Mouse (Mus musculus): ENCODE measurements around the gene 9830107B12Rik. TPM values are rescaled to one million over a fixed set of nuclear protein-coding genes. Genes with fewer than 3 reads are reported as not detected.

The 9830107B12Rik gene
- polyA plus RNA-seq, 1 experiment from 2014 or later = not detected

GRCm38 (mm10) chr17:48090305-48090704, 55.8 kb downstream of the 9830107B12Rik start:
- no peaks in the 10 kb centered on the region for H3K9me3 ChIP-seq
- peaks cover 9% of the 10 kb centered on the region for H3K4me1 ChIP-seq (replicated peaks)
- no peak overlapping the region for H3K27ac ChIP-seq (replicated peaks)
- H3K4me3 ChIP-seq = no peak overlapping the region
- no peak overlapping the region for H3K9ac ChIP-seq
- 45% methylated on average over 12 of the region's 12 CpGs for WGBS
- ATAC-seq (ENCODE audit: low read depth) = no peak
- H3K27me3 ChIP-seq = peaks cover 16% of the 10 kb centered on the region
- no peaks in the 10 kb centered on the region for H3K36me3 ChIP-seq
- no peak overlapping the region for H3K4me2 ChIP-seq

- Histone ChIP-seq H3K9me3 (no peaks in the 10 kb centered on the region), H3K36me3 (no peaks in the 10 kb centered on the region), H3K27ac (replicated peaks) (no peak overlapping the region), H3K4me1 (replicated peaks) (peaks cover under 1% of the 10 kb centered on the region; the same call in 1 of the 2 replicates), H3K9ac (no peak overlapping the region), H3K4me2 (no peak overlapping the region), H3K27me3 (peaks cover 7% of the 10 kb centered on the region), H3K4me3 (no peak overlapping the region)
- WGBS = 89% methylated on average over 2 of the region's 2 CpGs
- ATAC-seq (ENCODE audit: low read depth) = no peak
Measured at GRCm38 (mm10) chr17:48089446-48089845, 56.6 kb downstream of the 9830107B12Rik start.

GRCm38 (mm10) chr17:48089019-48089418, 57.0 kb downstream of the 9830107B12Rik start, which contains the start of gene 1700067P10Rik:
Gene 1700067P10Rik (plus strand): TSS chr17:48089319.
- H3K36me3 ChIP-seq = no peaks in the 10 kb centered on the region
- H3K9ac ChIP-seq = no peak within 1 kb of the TSS
- H3K9me3 ChIP-seq = no peaks in the 10 kb centered on the region
- H3K4me2 ChIP-seq = no peak within 1 kb of the TSS
- H3K27ac ChIP-seq (replicated peaks) = no peak within 1 kb of the TSS
- no peak within 1 kb of the TSS for H3K4me3 ChIP-seq
- peaks cover 6% of the 10 kb centered on the region for H3K27me3 ChIP-seq
- H3K4me1 ChIP-seq (replicated peaks) = no peaks in the 10 kb centered on the region; the same call in 1 of the 2 replicates
- no peak for ATAC-seq (ENCODE audit: low read depth)

GRCm38 (mm10) chr17:48080626-48081025, 65.4 kb downstream of the 9830107B12Rik start:
- Histone ChIP-seq H3K4me3 (no peak overlapping the region), H3K36me3 (no peaks in the 10 kb centered on the region), H3K27me3 (0 out of 2 replicates have a peak, but pooled peaks cover 2% of the 10 kb centered on the region), H3K4me1 (replicated peaks) (no peaks in the 10 kb centered on the region), H3K27ac (replicated peaks) (no peak overlapping the region), H3K9ac (no peak overlapping the region), H3K4me2 (no peak overlapping the region), H3K9me3 (no peaks in the 10 kb centered on the region)
- WGBS = 44% methylated on average over 3 of the region's 3 CpGs
- ATAC-seq (ENCODE audit: low read depth) = no peak

Other genes starting within 250 kb of the 9830107B12Rik start
- gene Foxp4, start 221.6 kb downstream of the 9830107B12Rik start, polyA plus RNA-seq (2015; fragmentation: Nextera tagmentation; extraction: Ambion mirVana) = 17.2 and 18.5 TPM in 2 replicates
- gene 1700122O11Rik, start 108.0 kb downstream of the 9830107B12Rik start, polyA plus RNA-seq (2015; fragmentation: Nextera tagmentation; extraction: Ambion mirVana) = not detected in 2 replicates
- gene 1700067P10Rik, start 56.9 kb downstream of the 9830107B12Rik start, polyA plus RNA-seq (2015; fragmentation: Nextera tagmentation; extraction: Ambion mirVana) = 0.37 TPM in 1 of 2 replicates, not detected in the other
- not detected in 2 replicates for gene A530064D06Rik, start 21.0 kb upstream of the 9830107B12Rik start, polyA plus RNA-seq (2015; fragmentation: Nextera tagmentation; extraction: Ambion mirVana)
- 0.06 TPM in 1 of 2 replicates, not detected in the other for gene Trem1, start 86.5 kb upstream of the 9830107B12Rik start, polyA plus RNA-seq (2015; fragmentation: Nextera tagmentation; extraction: Ambion mirVana)
- gene Trem3, start 101.5 kb upstream of the 9830107B12Rik start, polyA plus RNA-seq (2015; fragmentation: Nextera tagmentation; extraction: Ambion mirVana) = 0.27 TPM in 1 of 2 replicates, not detected in the other
- gene Treml4, start 118.0 kb upstream of the 9830107B12Rik start, polyA plus RNA-seq (2015; fragmentation: Nextera tagmentation; extraction: Ambion mirVana) = 1.1 TPM in 1 of 2 replicates, not detected in the other
- 0.70 TPM in 1 of 2 replicates, not detected in the other for gene Treml2, start 153.2 kb upstream of the 9830107B12Rik start, polyA plus RNA-seq (2015; fragmentation: Nextera tagmentation; extraction: Ambion mirVana)
- gene B430306N03Rik, start 169.9 kb upstream of the 9830107B12Rik start, polyA plus RNA-seq (2015; fragmentation: Nextera tagmentation; extraction: Ambion mirVana) = 0.07 and 0.24 TPM in 2 replicates
- 5.1 and 5.8 TPM in 2 replicates for gene Trem2, start 200.1 kb upstream of the 9830107B12Rik start, polyA plus RNA-seq (2015; fragmentation: Nextera tagmentation; extraction: Ambion mirVana)
- gene Treml1, start 213.6 kb upstream of the 9830107B12Rik start, polyA plus RNA-seq (2015; fragmentation: Nextera tagmentation; extraction: Ambion mirVana) = 0.99 and 1.2 TPM in 2 replicates